Mouse (Mus musculus) lung, postnatal 36 days (tissue): Measurements from ENCODE around the gene Alg5.
"Not testable (repeated sequence)": the region's sequence is repeated elsewhere in the genome, so short reads cannot be mapped to it uniquely, and the experiment has no call there.

Experiments
- DNase-seq: peaks from one replicate; pipeline ENCODE4 v3.0.0; 2022; ENCODE audit warnings: mixed read lengths

Alg5 gene

GRCm38 (mm10) chr3:54741965-54742364 lies 6.6 kb downstream of the Alg5 start:
- DNase-seq: no peak

GRCm38 (mm10) chr3:54745799-54746198 lies 10.5 kb downstream of the Alg5 start:
- DNase-seq: no peak

GRCm38 (mm10) chr3:54753411-54753810 lies 18.1 kb downstream of the Alg5 start:
- DNase-seq: no peak

GRCm38 (mm10) chr3:54755145-54756041 lies 20.1 kb downstream of the Alg5 start, which contains the start of gene Smad9:
TSS of gene Smad9 (plus strand) at chr3:54755582.
- DNase-seq: peak; percentile 46

GRCm38 (mm10) chr3:54756058-54756457 lies 20.7 kb downstream of the Alg5 start:
- peak; percentile 43 for DNase-seq

DNA sequence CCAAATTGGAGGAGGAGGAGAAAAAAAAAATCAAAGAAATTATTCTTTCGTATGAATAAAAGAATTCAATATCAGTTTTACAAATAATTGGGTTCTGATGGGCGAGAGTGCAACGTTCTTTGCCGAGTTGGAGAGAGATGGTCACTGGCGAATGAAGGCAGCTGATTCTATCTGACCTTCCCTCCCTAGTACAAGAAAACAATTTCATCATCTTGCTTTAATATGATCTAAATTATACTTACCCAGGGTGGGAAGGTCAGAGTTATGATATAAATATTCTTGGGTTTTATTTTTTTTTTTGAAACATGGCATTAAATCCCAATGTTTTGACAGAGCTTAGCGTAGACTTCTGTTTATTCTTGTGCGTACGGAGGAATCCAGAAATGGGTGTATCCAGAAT lies 22.1 kb downstream of the Alg5 start:
- DNase-seq: no peak

DNA sequence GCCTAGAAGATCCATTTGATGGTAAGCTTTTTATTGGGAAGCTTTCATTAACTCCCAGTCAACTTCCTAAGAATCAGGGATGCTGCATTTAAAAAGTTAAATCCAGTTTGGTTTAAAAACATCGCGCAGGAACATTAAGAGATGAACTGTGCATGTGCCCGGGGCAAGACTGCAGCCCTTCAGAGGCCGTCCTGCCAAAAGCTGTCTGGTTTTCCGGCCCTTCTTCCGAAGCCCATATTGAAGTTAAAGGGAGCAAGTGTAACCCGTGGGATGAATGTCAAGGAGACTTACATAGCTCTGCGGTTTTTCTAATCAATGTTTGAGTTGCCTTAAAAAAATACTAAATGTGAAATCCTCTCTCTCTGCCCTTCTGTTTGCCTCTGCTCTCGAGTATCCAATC lies 23.9 kb downstream of the Alg5 start:
- DNase-seq: no peak

GRCm38 (mm10) chr3:54760321-54761115 lies 25.2 kb downstream of the Alg5 start:
- DNase-seq: no peak

GRCm38 (mm10) chr3:54761258-54761657 lies 25.9 kb downstream of the Alg5 start:
- DNase-seq: no peak

DNA sequence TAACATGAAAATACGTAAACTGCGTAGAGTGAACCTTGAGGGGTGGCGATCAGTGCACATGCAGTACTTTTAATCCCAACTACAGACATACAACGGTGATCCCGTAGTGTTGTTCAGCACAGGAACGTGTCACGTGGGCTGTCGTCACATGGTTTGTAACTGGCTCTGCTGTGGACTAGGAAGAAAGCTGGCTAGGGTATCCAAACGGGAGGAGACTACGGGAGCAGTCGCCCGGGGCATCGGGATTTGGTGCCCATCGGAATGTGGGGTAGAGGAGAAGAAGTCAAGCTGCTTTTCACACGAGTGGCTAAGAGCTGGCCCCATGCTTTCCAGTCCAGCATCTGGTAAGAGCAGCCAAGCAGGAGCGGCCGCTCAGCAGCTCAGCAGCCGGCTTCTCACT lies 29.1 kb downstream of the Alg5 start:
- peak; percentile 55 for DNase-seq

GRCm38 (mm10) chr3:54765521-54765920 lies 30.2 kb downstream of the Alg5 start:
- DNase-seq: not testable (repeated sequence)

DNA sequence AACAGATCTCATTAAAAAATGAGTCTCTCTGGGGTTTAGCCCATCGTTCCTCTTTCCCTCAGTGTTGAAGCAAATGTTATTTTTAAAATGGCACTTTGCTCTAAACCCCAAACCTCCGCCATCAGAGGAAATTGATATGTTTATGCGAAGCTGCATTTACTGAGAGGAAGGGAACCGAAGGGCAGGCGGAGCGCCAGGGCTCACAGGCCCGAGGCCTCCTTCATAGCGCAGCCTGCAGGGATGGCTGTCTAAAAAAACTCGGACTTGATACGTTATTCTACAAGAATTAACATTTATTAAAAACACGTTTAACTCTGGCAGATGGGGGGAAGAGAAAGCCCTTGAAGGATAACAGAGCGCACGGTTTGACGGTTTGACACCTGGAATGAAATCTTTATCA lies 30.7 kb downstream of the Alg5 start:
- DNase-seq: no peak

GRCm38 (mm10) chr3:54766811-54767210 lies 31.5 kb downstream of the Alg5 start:
- no peak for DNase-seq

DNA sequence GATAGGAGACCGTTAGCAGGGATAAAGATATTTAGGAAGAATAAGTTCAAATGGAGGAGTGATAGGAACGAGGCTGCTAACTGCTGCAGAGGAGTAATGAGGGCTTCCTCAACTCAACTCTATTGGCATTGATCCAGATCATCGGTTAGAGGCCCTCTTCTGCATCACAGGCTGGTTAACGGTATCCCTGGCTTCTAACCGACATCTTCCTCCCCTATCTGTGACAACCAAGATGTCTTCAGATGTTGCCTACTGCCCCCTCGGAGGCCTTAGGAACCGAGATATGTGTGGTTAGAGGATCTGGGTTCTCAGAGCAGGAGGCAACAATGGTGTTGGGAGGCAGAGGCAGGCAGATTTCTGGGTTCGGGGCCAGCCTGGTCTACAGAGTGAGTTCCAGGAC lies 33.3 kb downstream of the Alg5 start:
- DNase-seq: no peak

GRCm38 (mm10) chr3:54769349-54770275 lies 34.3 kb downstream of the Alg5 start:
- DNase-seq: no peak

DNA sequence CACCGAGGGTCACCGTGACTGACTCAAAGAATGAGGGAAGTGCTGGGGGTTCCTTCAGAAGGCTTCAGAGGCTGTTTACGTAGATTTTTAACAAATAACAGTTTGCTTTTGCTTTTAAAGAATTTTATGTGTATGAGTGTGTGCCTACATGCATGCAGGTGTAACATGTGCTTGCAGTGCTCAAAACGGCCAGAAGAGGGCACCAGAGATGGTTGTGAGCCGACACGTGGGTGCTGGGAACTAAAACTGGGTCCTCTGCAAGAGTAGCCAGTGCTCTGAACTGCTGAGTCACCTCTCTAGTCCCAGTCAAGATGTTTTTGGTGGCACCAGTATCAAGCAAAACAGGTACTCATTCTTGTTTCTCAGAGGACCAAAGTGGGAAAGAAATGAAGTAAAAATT lies 38.3 kb downstream of the Alg5 start:
- no peak for DNase-seq

GRCm38 (mm10) chr3:54775989-54776631 lies 40.8 kb downstream of the Alg5 start:
- DNase-seq: no peak

- DNase-seq: no peak
These were observed 55.3 kb downstream of the Alg5 start for GRCm38 (mm10) chr3:54790601-54791000.

DNA sequence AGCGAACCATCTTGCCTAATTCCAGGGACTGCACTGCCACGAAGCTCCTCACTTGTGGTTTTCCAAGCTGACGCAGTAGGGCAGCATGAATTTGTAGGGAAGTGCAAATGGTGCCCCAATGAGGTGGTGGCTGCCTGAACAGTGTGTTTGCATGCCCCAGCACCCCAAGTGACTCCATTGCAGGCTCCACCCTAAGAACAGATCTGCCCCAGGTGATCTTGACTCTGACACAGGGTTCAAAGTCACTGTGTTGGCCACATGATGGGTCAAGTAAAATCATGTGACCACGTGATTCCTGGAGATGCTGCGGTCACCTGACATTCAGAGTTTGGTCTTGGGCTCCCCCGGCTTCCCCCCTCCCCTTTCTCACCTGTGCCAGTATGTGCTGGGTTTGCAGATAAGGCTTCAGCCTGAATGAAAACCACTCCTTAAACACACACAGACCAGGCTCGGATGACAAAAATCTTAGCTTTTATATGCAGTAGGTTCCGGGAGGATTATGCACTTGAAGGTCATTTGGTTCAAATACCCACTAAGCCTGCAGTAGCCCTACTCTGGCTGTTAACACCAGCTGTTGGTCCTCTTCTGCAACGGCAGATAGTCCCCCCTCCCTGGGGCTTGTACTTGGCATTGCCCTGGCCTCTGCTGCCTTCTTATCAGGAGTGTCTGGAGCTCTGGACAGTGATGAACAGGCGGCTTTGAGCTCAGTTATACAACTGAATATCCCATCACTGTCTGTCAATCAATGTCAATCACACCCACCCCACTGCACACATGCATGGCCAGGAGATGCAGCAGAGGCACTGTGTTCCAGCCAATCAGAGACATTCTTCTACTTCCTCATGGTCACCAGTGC lies 56.7 kb downstream of the Alg5 start:
- no peak for DNase-seq

DNA sequence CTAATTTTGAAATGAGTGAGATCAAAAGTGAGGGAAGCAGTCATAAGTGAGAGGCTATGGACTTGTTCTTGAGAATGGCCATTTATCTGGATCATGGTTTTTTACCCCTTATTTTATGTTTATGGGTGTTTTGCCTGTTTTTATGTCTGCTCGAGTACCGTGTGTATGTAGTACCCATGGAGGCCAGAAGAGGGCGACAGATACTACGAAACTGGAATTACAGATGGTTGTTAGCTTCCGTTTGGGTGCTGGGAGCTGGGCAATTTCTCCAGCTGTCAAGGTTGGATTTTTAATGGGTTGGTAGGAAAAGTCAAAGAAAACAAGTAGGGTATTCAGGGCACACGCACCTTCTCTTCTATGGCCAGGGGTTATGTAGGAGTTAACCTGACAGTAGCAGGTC lies 58.4 kb downstream of the Alg5 start:
- DNase-seq: no peak

- DNase-seq: no peak
These were observed 60.0 kb downstream of the Alg5 start for GRCm38 (mm10) chr3:54795379-54795778.
